Mouse (Mus musculus): ENCODE results near the gene Polr3c.
A peak's percentile ranks its signal among the peaks of the same experiment; 100 is the strongest.
"Not testable (repeated sequence)": the region's sequence is repeated elsewhere in the genome, so short reads cannot be mapped to it uniquely, and the experiment has no call there.

Gene Polr3c

GRCm38 (mm10) chr3:96708684-96709064 is 18.8 kb downstream of the Polr3c start:
- DNase-seq (ENCODE audit: low spot score in 2 of 2), result no peak

DNA sequence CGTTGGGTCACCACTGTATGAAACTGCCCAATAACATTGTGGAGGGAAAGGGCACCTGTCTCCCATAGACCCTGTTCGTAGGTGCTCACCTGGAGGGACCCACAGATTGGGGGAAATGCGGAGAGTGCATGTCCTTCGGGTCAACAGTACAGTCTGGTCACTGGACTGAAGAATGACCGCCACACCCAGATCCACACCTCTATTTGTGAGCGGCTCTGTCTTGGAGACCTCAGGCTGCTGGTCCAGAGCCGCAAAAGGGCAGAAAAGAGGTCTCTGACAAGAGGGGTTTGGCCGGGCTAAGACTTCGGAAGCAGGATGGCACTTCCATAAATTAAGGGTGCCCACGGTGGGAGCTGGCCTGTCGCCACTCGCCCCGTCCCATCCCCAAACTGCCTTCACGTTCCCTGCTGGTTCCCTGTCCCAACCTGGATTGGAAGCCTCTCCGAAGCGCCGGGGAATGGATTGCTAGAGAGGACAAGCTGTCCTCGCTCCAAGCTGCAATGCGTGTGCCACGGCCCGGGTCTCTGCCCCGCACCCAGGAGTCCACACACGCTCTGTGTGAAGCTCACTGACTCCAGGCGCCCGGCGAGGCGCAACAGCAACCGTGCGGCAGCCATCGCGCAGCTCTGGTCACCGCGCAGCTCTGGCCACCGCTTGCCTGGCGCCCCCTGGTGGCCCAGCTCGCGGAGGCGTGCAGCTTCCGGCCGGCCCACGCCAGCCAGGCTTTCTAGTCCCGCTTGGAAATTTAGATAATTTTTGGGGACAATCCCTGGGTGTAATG is 19.3 kb downstream of the Polr3c start, which contains the start of gene Nudt17:
Gene Nudt17, minus strand, starts transcription at position 660 of the 781 bp plus-strand sequence.
- peak in 1 of 2 experiments; percentile 74 for DNase-seq (ENCODE audit: low spot score in 2 of 2)

DNA sequence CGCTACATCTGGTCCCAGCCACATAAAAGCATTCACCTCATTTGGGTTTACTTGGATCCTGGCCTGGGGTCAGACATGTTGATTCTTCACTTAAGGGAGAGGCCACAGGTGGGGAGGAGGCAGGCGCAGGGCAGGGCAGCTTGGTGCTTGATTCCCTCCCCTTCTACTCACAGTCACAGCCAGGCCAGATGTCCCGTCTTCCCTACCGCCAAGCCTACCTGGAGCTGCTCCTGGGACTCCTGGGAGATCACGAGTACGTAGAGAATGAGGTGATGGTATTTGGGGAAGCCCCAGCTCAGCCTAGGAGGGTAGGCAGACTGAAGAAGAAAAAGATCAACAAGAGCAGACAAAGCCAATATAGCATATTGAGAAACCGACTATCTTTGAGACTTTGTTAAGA is 20.4 kb downstream of the Polr3c start:
- DNase-seq (ENCODE audit: low spot score in 2 of 2), result no peak

GRCm38 (mm10) chr3:96706217-96706616 is 21.2 kb downstream of the Polr3c start:
- DNase-seq (ENCODE audit: low spot score in 2 of 2), result no peak

- peak in 1 of 2 experiments; percentile 57 for DNase-seq (ENCODE audit: low spot score in 2 of 2)
Measured at GRCm38 (mm10) chr3:96704778-96705177, 22.6 kb downstream of the Polr3c start.

GRCm38 (mm10) chr3:96701003-96701402 is 26.4 kb downstream of the Polr3c start:
- no peak for DNase-seq (ENCODE audit: low spot score in 2 of 2)

- DNase-seq (ENCODE audit: low spot score in 2 of 2), result peak in 1 of 2 experiments; percentile 54
Measured at GRCm38 (mm10) chr3:96700376-96700775, 27.1 kb downstream of the Polr3c start.

DNA sequence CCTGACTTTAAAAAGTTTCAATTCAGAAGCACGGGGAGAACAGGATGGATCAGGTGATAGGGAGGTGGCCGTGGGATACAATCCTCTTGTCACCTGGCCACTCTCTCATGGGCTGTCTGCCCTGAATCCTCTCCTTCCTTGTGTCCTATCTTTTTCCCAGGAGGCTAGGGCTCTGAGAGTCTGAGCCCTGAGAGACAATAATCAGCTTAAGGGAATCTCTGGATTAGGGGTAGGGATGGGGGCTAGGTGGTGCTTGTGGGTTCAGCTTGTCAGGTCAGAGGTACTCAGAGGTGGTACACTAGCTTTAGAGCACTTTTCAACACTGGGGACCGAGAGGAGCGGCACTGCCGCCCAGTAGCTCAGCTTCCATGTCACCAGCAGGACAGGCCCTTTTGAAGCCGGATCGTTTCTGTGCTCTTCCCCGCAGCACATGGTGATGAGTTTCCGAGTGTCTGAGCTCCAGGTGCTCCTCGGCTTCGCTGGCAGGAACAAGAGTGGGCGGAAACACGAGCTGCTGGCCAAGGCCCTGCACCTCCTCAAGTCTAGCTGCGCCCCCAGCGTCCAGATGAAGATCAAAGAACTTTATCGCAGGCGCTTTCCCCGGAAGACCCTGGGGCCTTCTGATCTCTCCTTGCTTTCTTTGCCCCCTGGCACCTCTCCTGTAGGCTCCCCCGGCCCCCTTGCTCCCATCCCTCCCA is 28.3 kb downstream of the Polr3c start:
- no peak for DNase-seq (ENCODE audit: low spot score in 2 of 2)

DNA sequence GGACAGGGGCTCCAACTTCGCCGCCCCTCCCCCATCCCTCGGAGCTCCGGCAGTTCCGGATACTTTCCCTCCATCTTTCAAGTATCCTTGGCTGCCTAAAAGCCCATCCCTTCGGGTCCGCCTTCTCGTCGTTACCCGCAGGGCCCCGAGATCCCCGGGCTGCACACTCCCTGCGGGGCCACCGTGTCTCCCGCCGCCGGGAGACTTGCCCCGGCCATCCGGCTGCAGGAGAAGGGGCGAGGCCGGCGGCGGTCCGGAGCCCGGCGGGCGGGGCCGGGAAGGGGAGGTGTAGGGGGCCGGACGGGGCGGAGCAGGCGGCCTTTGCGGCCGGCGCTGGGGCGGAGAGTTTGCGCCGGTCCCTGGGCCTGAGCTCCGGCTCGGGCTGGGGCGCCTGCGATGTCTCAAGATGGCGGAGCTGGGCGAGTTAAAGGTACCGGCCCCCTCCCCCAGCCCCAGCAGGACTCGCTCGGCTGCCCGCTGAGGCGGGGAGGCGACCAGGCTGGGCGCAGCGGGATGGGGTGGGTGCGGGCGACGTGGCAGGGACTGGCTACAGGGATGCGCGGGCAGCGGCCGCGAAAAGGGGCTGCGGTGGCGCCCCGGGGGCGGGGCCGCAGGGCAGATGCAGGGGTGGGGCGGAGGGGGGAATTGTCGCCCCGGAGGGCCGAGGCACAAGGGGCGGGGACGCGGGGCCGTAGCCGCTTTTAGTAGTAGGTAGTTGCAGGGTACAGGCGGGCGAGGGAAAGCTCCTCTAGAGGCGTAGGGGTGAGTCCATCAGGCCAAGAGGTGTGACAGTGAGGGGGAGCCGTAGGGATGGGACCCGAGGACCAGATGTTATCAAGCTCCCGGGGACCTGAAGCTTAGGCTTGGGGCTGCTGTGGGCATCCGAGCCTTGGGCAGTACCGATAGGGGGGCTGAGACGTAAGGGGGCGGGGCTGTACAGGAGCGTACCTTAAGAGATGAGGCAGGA is 30.4 kb downstream of the Polr3c start:
- peak; percentile 35 to 52 for DNase-seq (ENCODE audit: low spot score in 2 of 2)

GRCm38 (mm10) chr3:96696198-96696765 is 31.1 kb downstream of the Polr3c start, which contains the start of gene Pias3:
Pias3 (plus strand) TSS chr3:96696384.
- peak; percentile 13 to 35 for DNase-seq (ENCODE audit: low spot score in 2 of 2)

GRCm38 (mm10) chr3:96693579-96693978 is 33.8 kb downstream of the Polr3c start:
- DNase-seq (ENCODE audit: low spot score in 2 of 2), result no peak

- no peak for DNase-seq (ENCODE audit: low spot score in 2 of 2)
Measured at GRCm38 (mm10) chr3:96692506-96692905, 34.9 kb downstream of the Polr3c start.

DNA sequence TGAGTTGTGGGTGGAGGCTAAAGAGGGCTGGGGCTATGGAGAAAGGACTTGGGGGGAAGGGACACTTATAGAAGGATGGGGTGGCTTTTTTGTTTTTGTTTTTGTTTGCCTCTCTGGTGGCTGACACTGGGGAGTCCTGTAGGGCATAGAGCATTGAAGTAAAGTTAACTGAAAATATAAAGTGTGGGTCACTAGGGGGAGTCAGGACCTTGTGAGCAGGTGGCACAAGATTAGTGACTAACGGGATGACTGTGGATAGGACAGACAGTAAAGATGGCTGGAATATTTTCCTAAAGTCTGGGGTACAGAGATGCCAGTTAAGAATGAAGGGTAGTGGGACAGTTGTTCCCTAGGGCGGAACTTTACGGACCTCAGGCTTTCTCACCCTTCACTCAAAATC is 37.1 kb downstream of the Polr3c start:
- no peak for DNase-seq (ENCODE audit: low spot score in 2 of 2)

DNA sequence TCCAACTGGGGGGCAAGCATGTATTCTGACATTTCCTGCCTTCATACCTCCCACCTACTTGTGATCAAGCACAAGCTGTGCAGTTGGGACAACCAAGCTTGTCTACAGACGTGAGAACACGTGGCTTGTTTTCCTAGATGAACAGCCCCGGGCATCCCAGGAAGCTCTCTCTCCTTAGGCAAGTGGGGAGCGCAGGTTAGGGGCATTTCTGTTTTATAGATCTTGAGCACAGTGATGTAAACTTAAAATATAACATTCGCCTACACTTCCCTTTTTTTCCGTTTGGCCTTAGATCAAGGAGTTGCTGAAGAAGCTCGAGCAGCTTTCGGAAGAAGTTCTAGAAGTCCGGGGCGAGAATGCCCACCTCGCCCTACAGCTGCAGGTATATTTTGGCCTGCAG is 38.6 kb downstream of the Polr3c start:
- DNase-seq (ENCODE audit: low spot score in 2 of 2), result no peak

- DNase-seq (ENCODE audit: low spot score in 2 of 2), result not testable (repeated sequence)
Measured at GRCm38 (mm10) chr3:96686057-96686456, 41.4 kb downstream of the Polr3c start.

DNA sequence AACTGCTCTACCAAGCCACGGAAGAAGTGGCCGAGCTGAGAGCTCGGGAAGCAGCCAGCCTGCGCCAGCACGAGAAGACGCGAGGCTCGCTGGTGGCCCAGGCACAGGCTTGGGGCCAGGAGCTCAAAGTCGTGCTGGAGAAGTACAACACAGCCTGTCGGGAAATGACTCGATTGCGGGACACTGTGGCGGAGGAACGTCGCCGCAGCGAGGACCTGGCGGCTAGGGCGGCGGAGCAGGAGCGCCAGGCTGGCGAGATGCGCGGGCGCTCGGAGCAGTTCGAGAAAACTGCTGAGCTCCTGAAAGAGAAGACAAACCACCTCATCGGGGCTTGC is 42.6 kb downstream of the Polr3c start:
- DNase-seq (ENCODE audit: low spot score in 2 of 2), result no peak

DNA sequence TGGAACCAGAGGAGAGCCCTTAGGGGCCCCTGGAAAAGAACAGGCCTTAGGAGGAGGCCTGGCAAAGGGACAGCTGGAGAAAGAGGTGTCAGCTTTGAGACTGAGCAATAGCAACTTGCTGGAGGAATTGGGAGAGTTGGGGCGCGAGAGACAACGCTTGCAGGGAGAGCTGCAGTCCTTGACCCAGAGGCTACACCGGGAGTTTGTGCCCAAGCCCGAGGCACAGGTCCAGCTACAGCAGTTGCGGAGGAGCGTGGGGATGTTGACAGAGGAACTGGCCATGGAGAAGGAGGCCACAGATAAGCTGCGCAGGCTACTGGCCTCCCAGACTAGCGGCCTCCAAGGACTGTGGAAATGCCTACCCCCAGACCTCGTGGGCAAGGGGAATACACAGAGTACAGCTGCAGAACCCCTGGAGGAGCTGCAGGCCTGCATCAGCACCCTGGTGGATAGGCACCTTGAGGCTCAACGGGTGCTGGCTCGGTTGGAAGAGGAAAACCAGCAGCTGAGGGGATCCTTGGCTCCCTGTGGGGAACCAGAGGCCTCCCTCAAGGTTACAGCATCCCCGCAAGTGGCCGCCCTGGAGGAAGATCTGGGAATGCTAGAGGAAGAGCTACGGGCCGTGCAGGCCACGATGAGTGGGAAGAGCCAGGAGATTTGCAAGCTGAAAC is 43.1 kb downstream of the Polr3c start:
- DNase-seq (ENCODE audit: low spot score in 2 of 2), result no peak

GRCm38 (mm10) chr3:96683496-96683895 is 43.9 kb downstream of the Polr3c start:
- DNase-seq (ENCODE audit: low spot score in 2 of 2), result no peak

DNA sequence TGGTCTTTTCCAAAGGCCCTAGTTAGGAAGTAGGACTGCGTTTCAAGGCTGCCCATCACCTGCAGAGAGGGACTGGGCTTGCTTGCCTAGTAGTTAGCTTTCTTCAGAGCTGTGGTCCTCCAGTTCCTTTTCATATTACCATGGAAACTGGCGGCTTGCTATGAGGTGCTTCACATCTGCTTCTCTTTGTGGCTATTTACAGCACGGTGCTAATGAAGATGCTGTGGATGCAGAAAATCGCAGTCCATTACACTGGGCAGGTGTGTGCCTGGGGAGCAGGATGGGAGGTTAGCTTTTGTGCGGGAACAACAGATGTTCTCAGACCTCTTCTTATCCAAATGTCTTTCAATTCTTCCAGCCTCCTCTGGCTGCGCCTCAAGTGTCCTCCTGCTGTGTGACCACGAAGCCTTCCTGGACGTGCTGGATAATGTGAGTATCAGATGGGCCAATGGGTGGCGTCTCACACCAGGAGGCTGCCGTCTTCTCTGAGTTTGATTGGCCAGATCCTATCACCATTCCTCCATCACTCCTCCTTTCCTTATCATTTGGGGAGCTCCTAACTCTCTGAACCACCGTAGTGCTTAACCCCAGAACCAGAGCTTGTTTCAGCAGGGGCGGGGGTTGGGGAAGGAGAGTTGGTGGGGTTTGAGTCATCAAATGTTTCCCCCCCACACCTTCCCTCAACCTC is 47.0 kb downstream of the Polr3c start:
- no peak for DNase-seq (ENCODE audit: low spot score in 2 of 2)

DNA sequence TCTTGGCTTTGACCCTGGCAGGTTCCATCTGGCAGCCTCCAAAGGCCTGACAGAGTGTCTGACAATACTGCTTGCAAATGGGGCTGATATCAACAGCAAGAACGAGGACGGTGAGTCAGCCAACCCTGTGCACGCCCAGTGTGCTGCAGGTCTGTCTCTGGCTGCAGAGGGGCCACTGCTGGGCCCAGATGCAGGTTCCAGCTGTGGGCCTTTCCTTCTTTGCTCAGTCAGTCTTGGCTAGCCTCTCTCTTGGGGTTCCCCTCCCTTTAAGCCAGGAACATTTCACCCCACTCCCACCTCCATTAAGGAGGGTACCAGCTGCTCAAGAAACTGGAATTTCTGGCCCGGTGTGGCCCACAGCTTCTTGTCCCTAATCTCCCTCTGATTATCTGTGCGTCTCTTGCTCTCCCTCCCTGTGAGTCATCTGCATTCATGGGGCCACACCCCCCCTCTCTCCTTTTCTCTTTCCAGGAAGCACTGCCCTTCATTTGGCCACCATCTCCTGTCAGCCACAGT is 48.2 kb downstream of the Polr3c start:
- DNase-seq (ENCODE audit: low spot score in 2 of 2), result no peak
